Mouse (Mus musculus) stomach, postnatal 0 days (tissue): ENCODE measurements around the gene Cyp27a1.

ENCODE experiments used
- CTCF ChIP-seq: IDR thresholded peaks from 2 replicates; pipeline ENCODE4 v1.5.1; 2016; ENCODE audit warnings: antibody characterized with exemption, low read depth, mild to moderate bottlenecking, moderate library complexity
- EP300 ChIP-seq: optimal IDR thresholded peaks from 2 replicates; pipeline ENCODE3; 2016; ENCODE audit warnings: antibody characterized with exemption

DNA sequence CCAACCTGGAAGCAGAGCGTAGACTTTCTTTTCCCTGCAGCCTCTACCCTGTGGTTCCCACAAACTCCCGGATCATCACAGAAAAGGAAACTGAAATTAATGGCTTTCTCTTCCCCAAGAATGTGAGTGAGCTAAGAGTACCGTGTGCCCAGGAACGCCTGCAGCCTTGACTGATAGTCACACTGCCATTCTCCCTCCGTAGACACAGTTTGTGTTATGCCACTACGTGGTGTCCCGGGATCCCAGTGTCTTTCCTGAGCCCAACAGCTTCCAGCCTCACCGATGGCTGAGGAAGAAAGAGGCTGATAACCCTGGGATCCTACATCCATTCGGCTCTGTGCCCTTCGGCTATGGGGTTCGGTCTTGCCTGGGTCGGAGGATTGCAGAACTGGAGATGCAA is 23.6 kb downstream of the Cyp27a1 start:
- TF ChIP-seq CTCF (no peak), EP300 (no peak)
